Mouse (Mus musculus): ENCODE data around the gene Rock2. TPM values are rescaled to one million over a fixed set of nuclear protein-coding genes. Genes with fewer than 3 reads are reported as not detected.

Rock2 gene
- total RNA-seq, 2 experiments from 2014 or later: 148 to 161 TPM

GRCm38 (mm10) chr12:16898790-16899189 is 4.1 kb downstream of the Rock2 start:
- no peak for DNase-seq (ENCODE audit: low spot score in 2 of 2)

GRCm38 (mm10) chr12:16900625-16901222 is 6.0 kb downstream of the Rock2 start:
- DNase-seq (ENCODE audit: low spot score in 2 of 2): no peak

- DNase-seq (ENCODE audit: low spot score in 2 of 2): peak in 1 of 2 experiments; percentile 32
Observed at GRCm38 (mm10) chr12:16903949-16904635, 9.4 kb downstream of the Rock2 start.

- no peak for DNase-seq (ENCODE audit: low spot score in 2 of 2)
Observed at GRCm38 (mm10) chr12:16907282-16907846, 12.7 kb downstream of the Rock2 start.

GRCm38 (mm10) chr12:16907953-16908648 is 13.4 kb downstream of the Rock2 start:
- DNase-seq (ENCODE audit: low spot score in 2 of 2): no peak

- DNase-seq (ENCODE audit: low spot score in 2 of 2): no peak
Observed at GRCm38 (mm10) chr12:16911524-16911923, 16.8 kb downstream of the Rock2 start.

GRCm38 (mm10) chr12:16912600-16912999 is 17.9 kb downstream of the Rock2 start:
- DNase-seq (ENCODE audit: low spot score in 2 of 2): no peak

GRCm38 (mm10) chr12:16920186-16920860 is 25.6 kb downstream of the Rock2 start:
- DNase-seq (ENCODE audit: low spot score in 2 of 2): no peak

GRCm38 (mm10) chr12:16927889-16928288 is 33.2 kb downstream of the Rock2 start:
- DNase-seq (ENCODE audit: low spot score in 2 of 2): no peak

- DNase-seq (ENCODE audit: low spot score in 2 of 2): no peak
Observed at GRCm38 (mm10) chr12:16934423-16934822, 39.7 kb downstream of the Rock2 start.

- DNase-seq (ENCODE audit: low spot score in 2 of 2): no peak
Observed at GRCm38 (mm10) chr12:16941976-16942375, 47.3 kb downstream of the Rock2 start.

- DNase-seq (ENCODE audit: low spot score in 2 of 2): no peak
Observed at GRCm38 (mm10) chr12:16948239-16948638, 53.5 kb downstream of the Rock2 start.

DNA sequence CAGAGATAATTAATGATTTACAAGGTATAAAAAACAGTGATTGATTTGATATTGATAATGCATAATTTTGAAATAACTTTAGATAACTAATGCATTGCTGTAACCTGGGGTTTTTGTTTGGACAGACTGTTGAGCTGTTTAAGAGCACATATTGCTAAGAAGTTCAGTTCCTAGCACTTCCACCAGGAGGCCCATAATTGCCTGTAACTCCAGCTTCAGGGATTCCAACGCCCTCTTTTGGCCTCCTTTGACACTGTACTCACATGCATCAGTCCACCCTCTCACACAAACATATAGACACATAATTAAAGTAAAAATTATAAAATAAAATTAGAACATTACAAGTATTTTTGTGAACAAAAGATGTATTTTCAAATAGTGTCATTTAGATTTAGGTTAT is 64.2 kb downstream of the Rock2 start:
- no peak for DNase-seq (ENCODE audit: low spot score in 2 of 2)

DNA sequence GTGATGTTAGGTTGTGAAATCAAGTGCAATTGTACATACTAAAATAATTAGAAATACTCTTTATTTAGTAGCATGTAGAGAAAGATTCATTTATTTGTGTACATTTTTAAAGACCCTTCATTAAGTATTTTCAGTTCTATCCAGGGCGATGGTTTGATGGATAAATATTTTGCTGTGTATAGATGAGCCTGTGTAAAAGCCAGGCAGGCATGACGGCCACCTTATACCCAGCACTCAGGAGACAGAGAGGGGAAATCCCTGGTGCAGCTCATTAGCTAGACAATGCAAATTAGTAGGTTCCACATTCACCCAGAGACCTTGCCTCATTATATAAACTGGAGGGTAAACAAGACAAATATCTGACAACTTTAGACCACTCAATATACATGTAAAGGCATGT is 68.7 kb downstream of the Rock2 start:
- DNase-seq (ENCODE audit: low spot score in 2 of 2): no peak

DNA sequence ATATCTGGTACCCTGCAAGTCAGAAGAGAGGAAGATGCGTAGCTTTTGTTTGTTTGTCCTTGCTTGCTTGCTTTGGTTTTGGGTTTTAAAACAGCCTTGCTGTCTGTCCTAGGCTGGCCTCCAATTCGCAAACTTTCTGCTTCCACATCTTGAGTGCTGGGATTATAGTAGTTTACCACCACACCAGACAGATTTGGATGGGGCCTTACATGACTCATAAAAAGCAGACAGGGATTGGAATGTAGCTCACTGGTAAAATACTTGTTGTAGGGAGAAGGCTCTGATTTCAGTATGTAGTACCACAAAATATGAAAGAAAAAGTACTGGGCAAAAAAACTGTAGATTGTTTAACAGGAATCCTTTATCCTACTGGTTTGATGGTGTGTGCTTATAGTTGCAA is 72.1 kb downstream of the Rock2 start:
- DNase-seq (ENCODE audit: low spot score in 2 of 2): no peak

- DNase-seq (ENCODE audit: low spot score in 2 of 2): no peak
Observed at GRCm38 (mm10) chr12:16977120-16977519, 82.4 kb downstream of the Rock2 start.

DNA sequence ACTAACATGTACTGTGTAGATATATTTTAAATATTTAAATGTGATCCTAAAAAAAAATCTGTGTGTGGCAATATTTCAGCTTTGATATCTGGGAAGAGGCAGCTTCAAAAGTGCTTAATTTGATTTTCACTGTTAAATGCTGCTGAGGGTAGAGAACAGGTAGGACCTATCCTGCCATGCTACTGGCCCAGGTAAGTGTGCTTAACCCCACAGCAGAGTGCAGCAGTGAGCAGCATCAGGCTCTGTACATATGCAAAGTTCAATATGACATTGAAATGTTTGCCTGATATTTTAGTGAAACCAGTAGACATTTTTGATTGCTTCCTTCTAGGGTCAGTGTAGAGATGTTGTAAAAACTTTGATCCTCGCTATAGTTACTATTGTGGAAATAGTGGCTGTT is 91.1 kb downstream of the Rock2 start:
- DNase-seq (ENCODE audit: low spot score in 2 of 2): no peak

DNA sequence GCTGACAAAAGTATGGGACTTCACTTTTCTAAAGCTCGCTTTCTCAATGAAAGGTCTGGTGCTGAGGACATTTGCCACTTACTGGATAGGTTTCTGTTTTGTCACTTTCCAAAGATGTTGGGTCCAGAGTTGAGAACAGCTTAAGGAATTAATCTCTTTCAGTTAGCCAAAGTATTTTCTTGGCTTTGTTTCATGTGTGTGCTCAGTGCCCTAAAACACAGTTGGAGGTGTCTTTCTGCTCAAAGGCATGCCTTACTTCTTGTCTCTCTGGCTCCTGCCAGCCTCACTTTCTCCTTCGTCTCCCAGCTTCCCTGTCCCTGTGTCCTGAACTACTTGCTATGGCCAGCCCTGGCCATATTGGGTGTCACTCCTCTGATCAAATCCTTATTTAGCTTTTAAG is 96.7 kb downstream of the Rock2 start:
- DNase-seq (ENCODE audit: low spot score in 2 of 2): no peak

DNA sequence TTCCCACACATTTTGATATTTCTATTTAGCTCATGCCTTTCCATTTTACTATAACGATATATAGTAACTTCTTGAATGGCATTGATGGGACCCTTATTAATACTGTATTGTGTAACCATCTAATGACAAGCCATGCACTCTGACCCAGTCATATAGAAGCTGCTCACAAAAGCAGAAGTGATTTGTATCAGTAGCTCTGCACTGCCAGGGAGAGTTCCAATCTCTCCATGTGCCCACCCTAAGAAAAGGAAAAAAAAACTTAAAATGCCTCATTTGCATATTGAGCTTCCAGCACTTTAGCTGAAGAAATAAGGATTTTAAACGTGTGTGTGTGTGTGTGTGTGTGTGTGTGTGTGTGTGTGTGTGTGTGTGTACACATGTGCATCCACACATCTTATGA is 97.7 kb downstream of the Rock2 start:
- no peak for DNase-seq (ENCODE audit: low spot score in 2 of 2)

- no peak for DNase-seq (ENCODE audit: low spot score in 2 of 2)
Observed at GRCm38 (mm10) chr12:16994291-16994690, 99.6 kb downstream of the Rock2 start.

DNA sequence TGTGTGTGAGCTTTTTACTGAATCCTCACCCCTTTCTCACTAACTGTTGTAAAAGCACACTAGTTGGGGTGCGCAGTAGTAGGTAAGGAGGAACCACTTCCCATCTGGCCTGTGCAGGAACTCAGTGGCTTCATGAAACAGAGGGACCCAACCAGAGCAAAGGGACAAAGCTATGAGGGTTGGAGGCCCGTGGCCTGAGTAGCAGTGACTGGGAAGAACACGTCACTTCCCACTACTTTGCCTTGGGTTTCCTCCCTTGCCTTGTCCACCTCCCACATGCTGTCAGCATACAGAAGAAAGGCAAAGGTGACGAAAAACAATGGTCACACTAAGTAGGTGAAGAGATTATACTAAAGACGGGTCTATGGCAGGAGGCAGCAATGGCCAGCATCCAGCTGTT is 101.6 kb downstream of the Rock2 start:
- DNase-seq (ENCODE audit: low spot score in 2 of 2): no peak
